Mouse (Mus musculus): ENCODE results near the gene Lclat1.
"Not testable (repeated sequence)": the region's sequence is repeated elsewhere in the genome, so short reads cannot be mapped to it uniquely, and the experiment has no call there.

Gene Lclat1

GRCm38 (mm10) chr17:73142029-73142428, 34.2 kb downstream of the Lclat1 start:
- no peak for DNase-seq (ENCODE audit: inconsistent ontology term)

- DNase-seq (ENCODE audit: inconsistent ontology term): no peak
Measured at GRCm38 (mm10) chr17:73142445-73142844, 34.7 kb downstream of the Lclat1 start.

GRCm38 (mm10) chr17:73145426-73145825, 37.6 kb downstream of the Lclat1 start:
- DNase-seq (ENCODE audit: inconsistent ontology term): no peak

GRCm38 (mm10) chr17:73148607-73149006, 40.8 kb downstream of the Lclat1 start:
- DNase-seq (ENCODE audit: inconsistent ontology term): no peak

- DNase-seq (ENCODE audit: inconsistent ontology term): not testable (repeated sequence)
Measured at GRCm38 (mm10) chr17:73152790-73153525, 45.2 kb downstream of the Lclat1 start.

- DNase-seq (ENCODE audit: inconsistent ontology term): no peak
Measured at GRCm38 (mm10) chr17:73153672-73154071, 45.9 kb downstream of the Lclat1 start.

- DNase-seq (ENCODE audit: inconsistent ontology term): peak; percentile 2
Measured at GRCm38 (mm10) chr17:73156606-73157005, 48.8 kb downstream of the Lclat1 start.

- DNase-seq (ENCODE audit: inconsistent ontology term): no peak
Measured at GRCm38 (mm10) chr17:73161795-73162194, 54.0 kb downstream of the Lclat1 start.

GRCm38 (mm10) chr17:73162445-73163208, 54.8 kb downstream of the Lclat1 start:
- no peak for DNase-seq (ENCODE audit: inconsistent ontology term)

- DNase-seq (ENCODE audit: inconsistent ontology term): no peak
Measured at GRCm38 (mm10) chr17:73163597-73163996, 55.8 kb downstream of the Lclat1 start.

- DNase-seq (ENCODE audit: inconsistent ontology term): no peak
Measured at GRCm38 (mm10) chr17:73164121-73164520, 56.3 kb downstream of the Lclat1 start.

GRCm38 (mm10) chr17:73169461-73169860, 61.7 kb downstream of the Lclat1 start:
- DNase-seq (ENCODE audit: inconsistent ontology term): no peak

GRCm38 (mm10) chr17:73170141-73170540, 62.4 kb downstream of the Lclat1 start:
- DNase-seq (ENCODE audit: inconsistent ontology term): no peak

- peak; percentile 24 for DNase-seq (ENCODE audit: inconsistent ontology term)
Measured at GRCm38 (mm10) chr17:73174083-73174562, 66.3 kb downstream of the Lclat1 start.

GRCm38 (mm10) chr17:73175720-73176119, 67.9 kb downstream of the Lclat1 start:
- no peak for DNase-seq (ENCODE audit: inconsistent ontology term)

- DNase-seq (ENCODE audit: inconsistent ontology term): no peak
Measured at GRCm38 (mm10) chr17:73177079-73177478, 69.3 kb downstream of the Lclat1 start.

GRCm38 (mm10) chr17:73186929-73187328, 79.1 kb downstream of the Lclat1 start:
- no peak for DNase-seq (ENCODE audit: inconsistent ontology term)

- peak; percentile 3 for DNase-seq (ENCODE audit: inconsistent ontology term)
Measured at GRCm38 (mm10) chr17:73194146-73194545, 86.4 kb downstream of the Lclat1 start.

- DNase-seq (ENCODE audit: inconsistent ontology term): peak; percentile 90
Measured at GRCm38 (mm10) chr17:73194575-73194974, 86.8 kb downstream of the Lclat1 start.

- DNase-seq (ENCODE audit: inconsistent ontology term): peak; percentile 55
Measured at GRCm38 (mm10) chr17:73195074-73195723, 87.4 kb downstream of the Lclat1 start.

GRCm38 (mm10) chr17:73196139-73196538, 88.4 kb downstream of the Lclat1 start:
- DNase-seq (ENCODE audit: inconsistent ontology term): no peak

GRCm38 (mm10) chr17:73197724-73198123, 89.9 kb downstream of the Lclat1 start:
- DNase-seq (ENCODE audit: inconsistent ontology term): no peak

Data from Muller cell, postnatal 12 days (primary cell).